Mouse (Mus musculus) kidney, embryonic 14.5 days (tissue): ENCODE results near the gene Mdfic. TPM values are rescaled to one million over a fixed set of nuclear protein-coding genes. Genes with fewer than 3 reads are reported as not detected.
A peak's percentile ranks its signal among the peaks of the same experiment; 100 is the strongest.

Source experiments
- ATAC-seq: fragments of 200-750 bp; cut with Nextera tagmentation; 2 replicates; pipeline ENCODE4 v1.8.0; 2017; ENCODE audit warnings: moderate number of reproducible peaks, mild to moderate bottlenecking, moderate TSS enrichment, moderate library complexity; ENCODE audit not compliant: low FRiP score, low TSS enrichment
- H3K27ac ChIP-seq: fragments of 300-500 bp; sonication (generic); 2 replicates; pipeline ENCODE4 v1.5.1; 2014; ENCODE audit warnings: low read depth, mild to moderate bottlenecking, low read length, moderate library complexity, mixed read lengths
- H3K27me3 ChIP-seq: fragments of 300-500 bp; sonication (generic); 2 replicates; pipeline ENCODE4 v1.6.1; 2014; ENCODE audit warnings: mild to moderate bottlenecking, low read length; ENCODE audit not compliant: control insufficient read depth, insufficient read depth
- H3K36me3 ChIP-seq: fragments of 300-500 bp; sonication (generic); 2 replicates; pipeline ENCODE4 v1.6.1; 2014; ENCODE audit warnings: low read length, mixed read lengths; ENCODE audit not compliant: control insufficient read depth, insufficient read depth
- H3K4me1 ChIP-seq: fragments of 300-500 bp; sonication (generic); 2 replicates; pipeline ENCODE4 v1.6.1; 2014; ENCODE audit warnings: low read length, mixed read lengths; ENCODE audit not compliant: control insufficient read depth, insufficient read depth
- H3K4me2 ChIP-seq: fragments of 300-500 bp; sonication (generic); replicated peaks from 2 replicates; pipeline ENCODE4 v1.6.1; 2014; ENCODE audit warnings: low read depth, mild to moderate bottlenecking, low read length
- H3K4me3 ChIP-seq: fragments of 300-500 bp; sonication (generic); 2 replicates; pipeline ENCODE4 v1.5.1; 2014; ENCODE audit warnings: mild to moderate bottlenecking, low read length
- H3K9ac ChIP-seq: fragments of 300-500 bp; sonication (generic); 2 replicates; pipeline ENCODE4 v1.6.1; 2014; ENCODE audit warnings: low read depth, mild to moderate bottlenecking, low read length, moderate library complexity
- H3K9me3 ChIP-seq: fragments of 300-500 bp; sonication (generic); 2 replicates; pipeline ENCODE4 v1.6.1; 2016; ENCODE audit warnings: low read length; ENCODE audit not compliant: control insufficient read depth
- WGBS: fragments of 180-500 bp; shearing (Covaris S2); extraction: QIAGEN DNeasy Blood & Tissue Kit; methylation state at CpG from one replicate; pipeline ENCODE4 v1.1.7; 2014; 5-methylcytosine and 5-hydroxymethylcytosine counted together
- polyA plus RNA-seq: library from polyadenylated mRNA; unstranded; fragments of >200 nt; fragmentation: Nextera tagmentation; extraction: Ambion mirVana; gene quantifications from 2 replicates; pipeline ENCODE4 v1.2.1, GENCODE M21; 2014

Gene Mdfic
- polyA plus RNA-seq, 1 experiment from 2014 or later: 7.2 TPM

DNA sequence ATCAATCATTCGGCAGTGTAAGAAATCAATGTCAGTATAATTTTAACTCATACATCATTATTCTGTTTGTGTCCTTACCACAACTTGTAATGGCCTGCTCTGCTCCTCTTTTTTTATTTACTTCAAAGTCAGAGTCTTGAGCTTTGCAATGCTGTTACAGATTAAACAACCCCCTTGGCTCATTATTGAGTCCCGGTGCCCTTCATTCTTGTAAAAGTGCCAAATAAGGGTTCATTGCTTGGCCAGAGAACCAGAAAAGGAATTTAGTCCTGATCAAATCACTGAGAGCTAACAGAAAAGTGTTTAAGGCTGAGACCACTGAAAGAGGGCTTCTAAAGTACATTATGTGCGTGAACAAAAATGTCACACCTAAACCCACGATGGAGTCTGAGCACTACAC, 10.2 kb downstream of the Mdfic start:
- Histone ChIP-seq H3K36me3 (no peaks in the 10 kb centered on the region), H3K4me3 (no peak overlapping the region), H3K27ac (no peak overlapping the region), H3K27me3 (no peaks in the 10 kb centered on the region), H3K4me2 (no peak overlapping the region), H3K9ac (no peak overlapping the region), H3K9me3 (no peaks in the 10 kb centered on the region), H3K4me1 (0 out of 2 replicates have a peak, but pooled peaks cover 4% of the 10 kb centered on the region)
- ATAC-seq: no peak
- 80% methylated on average over 4 of the region's 4 CpGs for WGBS

- 75% methylated on average over 7 of the region's 7 CpGs for WGBS
- Histone ChIP-seq H3K27me3 (no peaks in the 10 kb centered on the region), H3K9me3 (no peaks in the 10 kb centered on the region), H3K4me1 (0 out of 2 replicates have a peak, but pooled peaks cover 4% of the 10 kb centered on the region), H3K36me3 (no peaks in the 10 kb centered on the region), H3K9ac (no peak overlapping the region), H3K4me3 (no peak overlapping the region), H3K27ac (no peak overlapping the region), H3K4me2 (no peak overlapping the region)
- ATAC-seq: no peak
Measured at GRCm38 (mm10) chr6:15731452-15731851, 11.0 kb downstream of the Mdfic start.

DNA sequence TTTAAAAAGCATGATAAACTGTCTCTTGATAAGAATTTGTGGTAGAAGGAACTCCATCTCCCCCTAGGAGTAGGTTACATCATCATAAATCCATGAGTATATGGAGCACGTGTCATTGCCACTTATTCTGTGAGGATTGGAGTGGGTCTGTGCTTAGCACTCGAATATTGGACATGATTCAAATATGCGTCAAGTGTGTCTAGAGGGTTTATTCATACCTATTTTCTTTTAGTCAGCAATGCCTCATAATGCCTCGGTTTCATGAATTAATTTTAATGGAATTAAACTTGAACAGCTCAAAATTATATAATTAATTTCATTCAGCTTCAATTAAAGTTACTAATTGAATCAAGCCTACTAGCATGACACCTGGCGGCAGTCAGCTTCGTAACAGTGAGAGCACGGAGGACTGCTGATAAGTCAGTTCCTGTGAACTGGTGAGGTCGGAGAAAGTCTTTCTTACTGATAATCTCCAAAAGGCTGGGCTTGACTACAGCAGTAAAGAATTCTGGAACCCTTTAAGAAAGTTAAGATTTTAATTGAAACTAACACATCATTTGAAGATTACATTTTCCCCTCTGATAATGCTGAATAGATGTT, 17.0 kb downstream of the Mdfic start:
- peaks cover 3% of the 10 kb centered on the region; the same call in 1 of the 2 replicates for H3K36me3 ChIP-seq
- no peak for ATAC-seq
- H3K27ac ChIP-seq: no peak overlapping the region

GRCm38 (mm10) chr6:15738331-15738943, 18.0 kb downstream of the Mdfic start:
- peak; percentile 12; the same call in 1 of the 2 replicates for ATAC-seq
- Histone ChIP-seq H3K4me1 (no peaks in the 10 kb centered on the region), H3K4me2 (no peak overlapping the region), H3K9ac (no peak overlapping the region), H3K27me3 (no peaks in the 10 kb centered on the region), H3K4me3 (no peak overlapping the region), H3K9me3 (no peaks in the 10 kb centered on the region), H3K27ac (no peak overlapping the region), H3K36me3 (peaks cover 3% of the 10 kb centered on the region; the same call in 1 of the 2 replicates)
- 61% methylated on average over 5 of the region's 5 CpGs for WGBS

More for the DNA sequence above, 17.0 kb downstream of the Mdfic start:
- Histone ChIP-seq H3K4me1 (no peaks in the 10 kb centered on the region), H3K9me3 (no peaks in the 10 kb centered on the region), H3K27me3 (no peaks in the 10 kb centered on the region), H3K4me2 (no peak overlapping the region), H3K4me3 (no peak overlapping the region), H3K9ac (no peak overlapping the region)
- WGBS: 69% methylated on average over 8 of the region's 8 CpGs

DNA sequence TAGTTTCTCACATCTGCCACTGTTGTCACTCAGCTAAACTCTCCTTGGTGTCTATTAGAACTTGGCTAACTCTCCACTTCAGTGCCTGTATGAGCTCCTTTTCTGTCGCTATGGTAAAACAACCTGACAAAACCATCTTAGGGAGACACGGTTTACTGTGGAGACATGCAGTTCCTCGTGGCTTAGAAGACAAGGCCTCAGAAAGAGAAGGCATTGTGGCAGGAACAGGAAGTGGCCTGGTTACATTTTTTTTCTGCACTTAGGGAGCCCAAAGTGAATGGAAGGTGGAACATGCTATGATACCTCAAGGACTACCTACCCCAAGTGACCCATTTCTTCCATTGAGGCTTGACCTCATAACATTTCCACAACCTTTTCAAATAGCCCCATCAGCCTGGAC, 18.7 kb downstream of the Mdfic start:
- Histone ChIP-seq H3K4me3 (no peak overlapping the region), H3K4me2 (no peak overlapping the region), H3K4me1 (no peaks in the 10 kb centered on the region), H3K9me3 (no peaks in the 10 kb centered on the region), H3K36me3 (peaks cover 3% of the 10 kb centered on the region; the same call in 1 of the 2 replicates), H3K9ac (no peak overlapping the region), H3K27me3 (no peaks in the 10 kb centered on the region), H3K27ac (no peak overlapping the region)
- WGBS: 83% methylated on average over 3 of the region's 3 CpGs
- no peak for ATAC-seq

GRCm38 (mm10) chr6:15742591-15743149, 22.2 kb downstream of the Mdfic start:
- no peaks in the 10 kb centered on the region for H3K27me3 ChIP-seq
- no peak overlapping the region for H3K4me3 ChIP-seq
- H3K9ac ChIP-seq: no peak overlapping the region
- no peaks in the 10 kb centered on the region for H3K9me3 ChIP-seq
- no peak overlapping the region for H3K4me2 ChIP-seq
- no peak for ATAC-seq
- peaks cover 3% of the 10 kb centered on the region; the same call in 1 of the 2 replicates for H3K36me3 ChIP-seq
- WGBS: 75% methylated on average over 6 of the region's 6 CpGs
- peak overlapping the region; percentile 62; the same call in 1 of the 2 replicates for H3K27ac ChIP-seq
- H3K4me1 ChIP-seq: no peaks in the 10 kb centered on the region

- ATAC-seq: peak; percentile 61; the same call in 1 of the 2 replicates
- peak overlapping the region; percentile 62; the same call in 1 of the 2 replicates for H3K27ac ChIP-seq
- WGBS: 61% methylated on average over 8 of the region's 8 CpGs
Measured at GRCm38 (mm10) chr6:15743291-15743792, 22.9 kb downstream of the Mdfic start.

DNA sequence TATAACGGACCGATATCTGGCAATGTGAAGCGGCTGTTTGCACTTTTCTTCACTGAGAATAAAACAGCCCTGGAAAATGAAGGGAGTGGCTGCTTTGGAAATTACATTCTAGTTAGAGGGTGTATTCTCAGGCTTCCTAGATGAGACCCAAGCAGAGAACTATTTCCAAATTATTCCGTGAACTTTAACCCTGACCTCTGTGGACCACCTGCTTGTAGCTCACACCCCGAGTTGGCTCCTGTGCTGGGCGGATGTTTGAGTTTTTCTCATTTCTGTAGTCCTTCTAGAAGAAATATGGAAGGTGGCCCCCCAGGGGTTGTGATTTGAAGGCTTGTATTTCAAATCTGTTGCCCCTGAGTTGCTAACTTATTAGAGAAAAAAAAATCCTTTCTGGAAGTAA, 23.3 kb downstream of the Mdfic start:
- Histone ChIP-seq H3K9me3 (no peaks in the 10 kb centered on the region), H3K9ac (no peak overlapping the region), H3K4me3 (no peak overlapping the region), H3K27me3 (no peaks in the 10 kb centered on the region), H3K4me1 (no peaks in the 10 kb centered on the region), H3K4me2 (no peak overlapping the region), H3K36me3 (peaks cover 3% of the 10 kb centered on the region; the same call in 1 of the 2 replicates), H3K27ac (no peak overlapping the region; the same call in 1 of the 2 replicates)
- WGBS: 63% methylated on average over 6 of the region's 6 CpGs
- peak; percentile 73 for ATAC-seq

More at GRCm38 (mm10) chr6:15743291-15743792, 22.9 kb downstream of the Mdfic start:
- Histone ChIP-seq H3K36me3 (peaks cover 3% of the 10 kb centered on the region; the same call in 1 of the 2 replicates), H3K27me3 (no peaks in the 10 kb centered on the region), H3K4me3 (no peak overlapping the region), H3K9me3 (no peaks in the 10 kb centered on the region), H3K4me1 (no peaks in the 10 kb centered on the region), H3K9ac (no peak overlapping the region), H3K4me2 (no peak overlapping the region)

GRCm38 (mm10) chr6:15745313-15745712, 24.9 kb downstream of the Mdfic start:
- Histone ChIP-seq H3K9ac (no peak overlapping the region), H3K4me3 (no peak overlapping the region), H3K4me1 (no peaks in the 10 kb centered on the region), H3K36me3 (no peaks in the 10 kb centered on the region; the same call in 1 of the 2 replicates), H3K27me3 (no peaks in the 10 kb centered on the region), H3K9me3 (no peaks in the 10 kb centered on the region), H3K27ac (no peak overlapping the region), H3K4me2 (no peak overlapping the region)
- WGBS: 87% methylated on average over 6 of the region's 6 CpGs
- no peak for ATAC-seq
